Mouse (Mus musculus) retina, embryonic 14.5 days (tissue): ENCODE measurements around the gene Ncoa5.

ENCODE experiments used
- DNase-seq: peaks from one replicate; pipeline ENCODE4 v3.0.0-alpha.2; 2015; ENCODE audit warnings: low spot score

Ncoa5 gene

DNA sequence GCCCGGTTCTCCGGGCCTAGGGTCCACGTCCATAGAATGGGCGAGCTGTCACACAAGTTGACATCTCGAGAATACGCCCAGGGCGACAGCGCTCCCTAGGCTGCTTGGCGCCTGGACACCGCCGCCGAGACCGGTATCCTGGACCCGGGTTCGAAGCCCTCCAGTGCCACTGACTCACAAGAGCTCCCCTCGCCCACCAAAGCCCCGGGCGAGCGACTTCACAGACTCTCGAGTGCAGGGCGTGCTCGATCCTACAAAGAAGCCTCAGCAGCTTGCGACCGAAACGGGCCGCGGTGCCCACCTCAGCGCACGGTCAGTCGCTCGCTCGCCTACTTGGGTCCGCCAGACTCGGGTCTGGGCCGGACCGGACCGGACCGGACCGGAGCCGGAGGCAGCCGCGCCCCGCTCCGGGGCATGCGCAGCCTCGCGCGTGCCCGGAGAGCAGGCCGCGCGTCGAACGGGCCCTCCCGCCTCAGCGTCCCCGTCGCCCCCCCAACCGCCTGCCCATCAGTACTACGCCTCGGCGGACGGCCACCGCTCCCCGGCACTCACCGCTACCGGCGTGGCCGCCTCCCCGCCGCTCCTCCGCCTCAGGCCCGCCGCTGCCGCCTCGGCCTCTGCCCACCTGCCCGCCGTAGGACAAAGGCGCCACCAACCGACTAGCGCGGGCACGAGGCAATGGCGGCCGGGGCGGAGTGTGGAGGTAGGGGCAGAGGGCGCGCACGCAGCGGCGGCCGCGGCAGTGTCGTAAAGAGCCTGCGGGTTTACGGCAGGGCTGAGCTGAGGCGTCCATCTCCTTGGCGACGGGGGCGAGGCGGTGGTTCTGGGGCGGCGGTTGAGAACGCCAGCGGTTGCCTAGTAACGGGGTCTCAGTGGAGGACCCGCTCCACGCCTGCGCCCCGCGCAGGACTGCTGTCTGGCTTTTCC is at the start of gene Ncoa5:
Ncoa5 (minus strand) TSS at position 737 of the 927 bp plus-strand sequence.
- peak; percentile 99 for DNase-seq

DNA sequence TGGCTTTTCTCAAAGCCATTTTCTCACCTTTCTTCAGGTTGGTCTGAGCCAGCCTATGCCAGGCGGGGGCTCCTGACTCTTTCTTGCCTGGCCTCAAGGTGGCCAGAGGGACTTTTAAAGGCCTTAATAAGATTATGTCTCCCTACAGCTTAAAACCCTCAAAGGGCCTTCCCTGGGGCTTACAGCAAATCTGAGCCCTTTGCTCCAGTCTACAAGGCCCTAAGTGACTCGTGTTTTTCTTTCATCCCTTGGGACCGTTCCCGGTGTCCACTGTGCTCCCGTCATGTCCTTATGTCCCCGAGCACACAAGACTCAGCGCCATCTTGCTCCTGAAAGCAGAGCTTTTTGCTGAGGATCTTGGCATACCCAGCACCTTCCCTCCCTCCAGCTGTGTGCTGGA is 46.6 kb upstream of the Ncoa5 start:
- no peak for DNase-seq

DNA sequence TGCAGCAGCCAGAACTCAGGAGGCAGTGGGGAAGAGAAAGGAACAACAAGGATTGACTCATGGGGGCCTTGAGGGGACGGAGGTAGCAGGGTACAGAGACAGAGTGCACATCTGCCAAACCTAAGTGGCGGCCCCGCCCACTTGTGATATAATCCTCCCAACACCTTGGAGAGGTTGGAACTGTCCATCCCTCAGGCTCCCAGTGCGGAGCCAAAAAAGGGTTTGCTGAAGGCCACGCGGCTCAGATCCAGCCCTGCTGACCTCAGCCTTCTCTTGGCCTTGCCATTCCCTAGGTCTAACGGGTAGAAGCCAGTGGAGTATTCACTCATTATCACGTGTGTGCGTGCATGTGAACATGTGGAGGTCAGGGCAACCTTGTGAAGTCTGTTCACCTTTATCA is 46.0 kb upstream of the Ncoa5 start:
- DNase-seq, result no peak

DNA sequence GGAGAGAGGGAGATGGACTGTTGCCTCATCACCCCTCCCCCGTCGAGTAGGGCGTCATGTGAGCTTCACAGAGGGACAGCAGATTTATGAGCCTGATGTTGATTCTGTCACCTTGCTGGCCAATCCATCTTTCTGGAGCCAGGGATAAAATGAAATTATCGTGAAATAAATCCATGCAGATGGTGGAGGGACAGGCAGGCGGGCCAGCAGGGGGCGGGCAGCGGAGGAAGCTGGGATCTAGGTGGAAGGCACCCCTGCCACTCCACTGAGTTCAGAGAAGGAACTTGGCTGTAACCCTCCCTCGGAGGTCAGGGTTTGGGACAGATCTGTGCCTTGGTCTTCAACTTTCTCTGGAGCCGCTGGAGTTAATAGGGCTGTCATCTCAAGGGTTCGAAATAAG is 43.9 kb upstream of the Ncoa5 start:
- peak; percentile 68 for DNase-seq

DNA sequence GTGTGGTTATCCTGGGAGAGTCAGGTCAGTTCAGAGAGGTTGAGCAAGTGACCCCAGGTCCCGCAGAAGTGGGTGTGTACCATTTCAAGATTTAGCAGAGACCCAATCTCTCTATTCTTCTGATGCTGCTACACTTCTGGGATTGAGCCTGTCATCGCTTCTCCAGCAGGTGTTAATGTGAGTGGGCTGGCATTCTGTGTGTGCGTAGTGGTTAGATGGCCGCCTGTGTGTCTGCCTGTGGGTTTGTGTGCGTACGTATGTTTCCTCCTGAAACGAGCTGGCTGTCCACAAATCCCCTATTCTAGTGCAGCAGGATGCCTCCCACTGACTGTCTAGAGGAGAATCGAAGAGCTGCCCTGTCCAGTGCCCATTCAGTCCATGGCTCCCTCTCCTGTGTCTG is 43.4 kb upstream of the Ncoa5 start:
- DNase-seq, result no peak

DNA sequence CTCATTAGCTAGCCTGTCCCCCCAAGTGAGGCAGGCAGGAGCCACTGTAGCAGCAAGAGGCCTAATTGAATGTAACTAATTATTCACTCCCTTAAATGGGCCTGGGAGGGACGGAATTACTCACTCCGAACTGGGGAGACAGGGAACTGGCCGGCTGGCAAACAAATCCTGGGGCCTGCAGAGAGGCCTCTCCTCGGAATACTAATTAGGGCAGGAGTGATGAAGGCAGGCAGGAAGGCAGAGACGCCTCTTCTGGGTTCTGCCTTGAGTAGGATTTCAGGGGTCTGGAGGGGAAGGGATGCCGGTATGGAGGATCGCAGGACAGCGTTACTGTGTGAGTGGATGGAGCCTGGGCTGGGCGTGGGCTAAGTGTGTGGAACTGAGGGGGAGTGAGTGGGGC is 42.4 kb upstream of the Ncoa5 start:
- DNase-seq, result peak; percentile 62

DNA sequence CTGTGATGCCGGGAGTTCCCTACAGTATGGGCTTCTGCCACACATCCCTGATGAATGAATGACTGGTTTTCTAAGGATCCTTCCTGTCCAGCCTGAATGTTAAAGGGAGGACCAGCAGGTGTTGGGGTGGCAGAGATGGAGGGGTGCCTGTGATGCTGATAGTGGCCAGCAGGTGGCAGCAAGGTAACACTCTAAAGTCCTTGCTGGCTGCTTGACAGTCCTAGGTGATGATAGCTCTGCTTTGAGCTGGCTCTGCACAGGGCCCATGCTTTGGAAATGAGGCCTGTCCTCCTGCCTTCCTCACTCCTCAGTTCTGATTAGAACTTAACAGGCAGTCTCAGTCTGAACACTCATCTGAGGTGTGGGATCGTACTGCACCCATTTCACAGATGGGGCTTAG is 40.3 kb upstream of the Ncoa5 start:
- peak; percentile 96 for DNase-seq

DNA sequence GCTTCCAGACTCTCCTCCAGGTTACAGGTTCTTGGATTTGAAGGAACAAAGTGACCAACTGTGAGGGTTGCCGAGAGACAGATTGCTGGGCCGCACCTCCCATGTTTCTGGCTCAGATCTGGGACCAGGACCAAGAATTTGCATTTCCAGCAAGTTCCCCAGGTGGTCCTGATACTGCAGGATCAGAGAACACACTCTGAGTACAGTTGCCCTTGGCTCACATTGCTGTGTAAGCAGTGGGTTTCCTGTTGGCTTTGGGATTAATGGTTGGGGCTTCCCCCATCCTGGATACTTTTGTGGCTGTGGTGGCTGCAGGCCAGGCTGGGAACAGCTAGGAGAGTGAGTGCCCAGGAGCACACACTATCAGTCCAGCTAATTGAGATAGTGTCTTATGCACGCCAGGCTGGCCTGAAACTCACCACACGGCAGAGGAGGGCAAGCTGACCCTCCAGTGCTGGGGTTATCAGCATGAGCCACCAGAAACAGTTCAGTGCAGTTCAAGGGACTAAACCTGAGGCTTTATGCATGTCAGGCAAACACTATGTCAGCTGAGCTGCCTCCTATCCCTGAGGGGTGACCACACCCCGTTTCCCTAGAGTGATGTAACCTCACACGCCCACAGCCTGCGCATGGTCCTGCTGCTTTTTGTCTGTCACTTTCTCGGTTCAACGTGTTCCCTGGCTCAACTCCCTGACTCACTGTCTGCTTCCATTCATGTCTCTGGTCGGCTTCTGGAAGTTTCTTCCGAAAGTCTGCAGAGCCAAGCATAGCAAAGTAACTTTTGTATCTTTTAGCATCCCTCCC is 39.6 kb upstream of the Ncoa5 start:
- no peak for DNase-seq

DNA sequence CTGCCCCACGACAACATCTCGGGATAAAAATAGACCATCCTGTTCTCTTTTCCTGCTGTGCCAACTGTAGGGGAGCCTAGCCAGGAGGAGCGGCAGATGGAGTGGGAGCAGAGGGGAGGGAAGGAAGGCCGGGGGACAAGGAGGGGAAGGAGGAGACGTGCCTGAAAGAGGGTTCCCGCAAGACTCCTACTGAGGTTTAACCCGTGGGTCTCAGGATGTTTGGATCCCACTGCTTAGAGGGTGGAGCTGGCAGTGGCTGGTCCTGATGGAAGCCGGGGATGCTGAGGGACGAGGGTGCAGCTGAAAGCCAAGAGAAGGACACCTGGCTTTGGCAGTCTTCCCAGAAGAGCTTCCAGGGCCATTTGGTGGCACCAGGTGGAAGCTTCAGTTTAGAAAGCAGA is 38.7 kb upstream of the Ncoa5 start:
- no peak for DNase-seq

DNA sequence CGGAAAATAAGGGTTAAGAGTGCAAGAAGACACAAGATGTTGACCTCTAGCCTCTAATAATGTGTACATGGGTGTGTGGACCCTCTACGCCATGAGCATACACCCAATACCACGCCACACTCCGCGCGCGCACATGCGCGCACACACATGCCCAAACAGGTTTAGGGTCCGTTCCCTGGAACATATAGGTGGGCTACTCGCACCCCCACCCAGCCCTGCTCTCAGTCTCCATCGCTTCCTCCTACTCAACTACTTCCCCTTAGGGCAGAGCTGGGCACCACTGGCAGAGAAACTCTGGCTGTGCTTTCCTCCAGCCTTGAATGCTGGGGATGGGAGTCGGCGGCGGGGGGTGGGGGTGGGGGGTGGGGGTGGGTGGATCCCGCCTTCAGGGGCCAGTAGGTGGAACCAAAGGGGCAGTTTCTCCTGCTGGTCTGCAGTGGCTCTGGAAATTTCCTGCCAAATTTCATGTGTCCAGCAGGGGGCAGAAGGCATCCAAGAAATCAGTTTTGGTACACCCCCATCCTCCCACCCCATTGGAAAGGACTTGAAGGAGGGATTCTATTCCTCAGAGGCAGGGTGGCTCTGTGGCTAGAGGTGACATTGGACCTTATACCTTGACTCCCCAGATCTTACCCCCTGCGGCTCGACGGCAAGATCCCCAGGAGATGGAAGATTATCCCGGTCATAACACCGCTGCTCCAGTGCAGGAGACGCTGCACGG is 35.6 kb upstream of the Ncoa5 start:
- DNase-seq, result peak; percentile 91

DNA sequence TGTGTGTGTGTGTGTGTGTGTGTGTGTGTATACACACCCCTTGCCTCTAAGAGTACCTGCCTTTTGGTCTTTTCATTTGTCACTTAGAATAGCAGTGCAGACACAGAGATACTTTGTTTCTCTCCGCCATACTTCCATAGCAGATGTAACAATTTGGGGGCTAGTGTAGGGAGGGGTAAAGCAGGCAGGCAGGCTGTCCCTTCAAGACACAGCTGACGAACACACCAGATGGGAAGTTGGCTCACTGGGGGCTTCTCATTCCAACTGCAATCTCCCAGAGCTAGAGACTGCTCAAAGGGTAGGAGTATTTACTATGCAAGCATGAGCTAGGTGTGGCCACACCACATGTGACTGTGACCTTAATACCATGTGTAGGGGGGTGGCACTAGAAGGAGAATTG is 34.1 kb upstream of the Ncoa5 start:
- no peak for DNase-seq

DNA sequence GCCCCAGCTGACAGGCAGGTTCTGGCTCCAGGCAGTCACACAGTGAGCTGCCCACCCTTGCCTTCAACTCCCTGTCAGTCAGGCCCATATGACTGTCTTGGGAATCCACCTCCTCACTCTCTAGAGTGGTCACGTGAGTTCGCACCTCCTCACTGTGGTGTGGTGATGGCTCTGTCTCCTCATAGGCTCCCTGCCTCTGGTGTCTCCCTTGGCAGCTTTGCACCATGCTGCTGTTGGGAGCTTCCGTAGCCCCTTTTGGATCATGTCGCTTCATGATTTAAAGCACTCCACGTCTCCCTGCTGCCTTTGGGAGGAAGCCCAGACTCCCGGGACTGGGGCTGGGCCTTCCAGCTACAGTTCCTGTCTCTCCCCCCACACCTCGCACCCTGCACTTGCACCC is 29.8 kb upstream of the Ncoa5 start:
- no peak for DNase-seq

DNA sequence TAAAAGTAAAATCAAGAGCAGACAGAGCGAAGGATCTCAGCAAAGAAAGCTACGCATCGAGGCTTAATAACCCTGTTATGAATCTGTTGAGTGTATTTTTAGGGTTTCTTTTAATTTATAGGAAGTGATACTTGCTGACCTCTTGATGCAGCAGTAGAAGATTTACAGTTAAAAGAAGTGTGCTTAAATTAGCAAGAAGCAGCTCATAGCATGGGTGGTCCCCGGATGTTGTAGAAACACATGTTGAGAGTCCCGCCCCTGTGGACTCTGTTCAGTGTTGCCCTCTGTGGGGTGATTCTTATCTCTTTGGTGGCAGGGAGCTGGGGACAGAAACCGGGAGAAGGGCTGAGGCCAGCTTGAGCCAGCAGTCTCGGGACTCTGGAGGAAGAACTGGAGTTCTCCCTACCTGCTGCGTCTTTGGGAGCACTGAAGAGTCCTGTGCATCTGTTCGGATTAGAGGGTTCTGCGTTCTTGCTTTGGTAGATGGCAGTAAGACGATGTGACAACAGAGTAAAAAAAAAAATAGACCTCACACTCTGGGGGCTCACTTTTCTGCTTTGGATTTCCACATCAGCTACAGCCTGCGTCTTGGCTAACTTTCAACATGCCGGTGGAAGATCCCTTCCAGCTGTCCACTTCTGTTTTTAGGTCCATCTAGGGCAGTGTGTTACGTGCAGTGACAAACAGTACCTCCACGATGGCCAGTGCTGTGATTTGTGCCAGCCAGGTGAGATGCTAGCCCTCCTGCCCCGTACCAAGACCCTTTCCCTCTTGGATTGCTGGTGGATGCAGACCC is 27.2 kb upstream of the Ncoa5 start:
- no peak for DNase-seq

DNA sequence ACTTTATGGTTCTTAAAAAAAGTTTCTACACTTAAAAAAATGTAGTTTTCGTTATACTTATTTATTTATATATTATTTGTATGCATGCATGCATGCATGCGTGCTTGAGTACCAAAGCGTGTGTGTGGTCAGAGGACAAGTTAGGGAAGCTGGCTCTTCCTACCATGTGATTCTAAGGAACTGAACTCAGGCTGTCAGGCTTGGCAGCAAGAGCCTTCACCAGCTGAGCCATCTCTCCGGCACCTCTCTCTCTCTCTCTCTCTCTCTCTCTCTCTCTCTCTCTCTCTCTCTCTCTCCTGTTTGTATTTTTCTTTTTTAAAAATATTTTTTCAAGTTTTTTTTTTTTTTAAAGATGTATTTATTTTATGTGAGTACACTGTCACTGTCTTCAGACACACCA is 25.3 kb upstream of the Ncoa5 start:
- DNase-seq, result no peak

DNA sequence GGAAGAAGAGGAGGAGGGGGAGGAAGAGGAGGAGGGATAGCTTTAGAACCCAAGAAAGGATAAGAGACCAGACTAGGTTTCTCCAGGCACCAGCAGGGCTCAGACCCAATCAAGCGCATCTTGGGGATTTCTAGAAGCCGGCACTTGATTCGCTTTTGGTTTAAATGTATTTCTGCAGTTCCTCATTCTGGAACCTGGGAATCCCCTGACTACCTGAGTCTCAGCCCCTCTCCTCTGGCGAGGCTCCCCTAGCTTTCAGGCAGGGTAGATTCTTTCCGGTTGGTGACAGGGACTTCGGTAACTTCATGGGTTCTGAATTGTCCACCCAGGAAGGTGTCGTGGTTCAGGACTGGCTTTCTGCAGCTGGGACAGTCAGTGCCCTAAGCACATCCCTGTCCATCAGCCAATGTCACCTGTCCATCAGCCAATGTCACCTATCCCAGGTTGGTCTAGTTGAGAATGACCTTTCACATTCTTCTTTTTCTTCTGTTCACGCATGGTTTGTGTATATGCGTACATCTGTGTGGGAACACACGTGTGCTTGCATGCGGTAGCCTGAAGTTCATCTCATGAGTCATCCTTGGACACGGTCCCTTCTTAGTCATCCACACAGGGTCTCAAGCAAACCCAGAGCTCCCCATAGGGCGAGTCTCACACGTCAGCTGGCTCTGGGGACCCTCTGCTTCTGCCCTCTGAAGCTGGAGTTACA is 21.9 kb upstream of the Ncoa5 start:
- DNase-seq, result no peak

DNA sequence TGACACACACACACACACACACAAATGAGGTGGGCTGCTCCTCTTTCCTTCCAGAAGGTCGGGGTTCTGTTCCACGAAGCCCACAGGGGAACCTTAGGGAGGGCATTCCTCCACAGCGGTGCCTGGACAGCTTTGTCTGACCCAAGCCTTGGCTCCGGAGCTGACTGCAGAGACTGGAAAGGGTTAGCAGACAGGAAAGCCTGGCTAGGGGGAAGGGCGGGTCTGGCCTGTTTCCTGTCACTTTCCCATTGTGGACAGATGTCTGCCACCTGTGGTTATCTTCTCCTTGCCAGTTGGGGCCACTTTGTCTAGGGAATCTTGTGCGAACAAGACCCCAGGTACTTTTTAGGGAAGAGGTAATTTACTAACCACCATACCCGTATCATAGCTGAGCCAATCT is 21.2 kb upstream of the Ncoa5 start:
- no peak for DNase-seq

DNA sequence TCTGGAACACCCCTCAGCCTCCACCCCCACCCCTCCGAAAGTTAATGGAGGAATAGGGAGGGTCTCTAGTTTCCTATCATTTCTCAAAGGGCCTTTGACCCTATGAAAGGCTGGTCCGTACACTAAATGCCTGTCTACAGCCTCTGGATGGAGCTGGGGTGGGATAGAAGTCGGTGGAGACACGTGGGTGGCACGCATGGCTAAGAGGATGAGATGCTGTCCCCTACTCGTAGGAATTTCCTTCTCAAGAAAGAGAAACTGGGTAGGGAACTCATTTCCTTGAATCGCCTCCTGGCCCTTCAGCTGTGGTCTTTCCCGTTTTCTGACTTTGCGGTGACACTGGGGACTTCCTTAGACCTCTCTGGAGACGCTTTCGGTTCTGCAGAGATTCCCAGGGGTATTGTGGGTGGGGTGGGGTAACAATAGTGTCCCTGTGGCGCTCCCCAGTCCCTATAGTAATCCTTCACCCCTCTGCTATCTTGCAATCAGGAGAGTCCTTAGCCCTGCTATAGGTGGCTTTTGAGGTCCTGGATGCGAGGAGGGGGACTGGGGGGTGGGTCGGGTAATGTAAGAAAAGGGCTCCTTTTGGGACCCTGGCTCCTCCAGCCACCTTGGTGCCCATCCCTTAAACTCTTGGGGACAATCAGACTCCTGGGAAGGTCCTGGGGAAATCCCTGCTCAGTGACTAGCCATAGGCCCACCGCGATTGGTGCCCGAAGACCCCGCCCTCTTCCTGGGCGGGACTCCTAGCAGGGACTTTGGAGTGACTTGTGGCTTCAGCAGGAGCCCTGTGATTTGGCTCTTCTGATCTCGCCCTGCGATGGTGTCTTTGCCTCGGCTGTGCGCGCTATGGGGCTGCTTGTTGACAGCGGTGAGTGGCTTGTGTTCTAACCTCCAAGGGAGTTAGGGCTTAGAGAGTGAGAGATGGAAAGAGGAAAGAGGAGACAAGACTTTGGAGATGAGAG is 20.5 kb upstream of the Ncoa5 start, which contains the start of gene Cd40:
Cd40 (plus strand) TSS at position 740 of the 965 bp plus-strand sequence.
- DNase-seq, result peak; percentile 78

DNA sequence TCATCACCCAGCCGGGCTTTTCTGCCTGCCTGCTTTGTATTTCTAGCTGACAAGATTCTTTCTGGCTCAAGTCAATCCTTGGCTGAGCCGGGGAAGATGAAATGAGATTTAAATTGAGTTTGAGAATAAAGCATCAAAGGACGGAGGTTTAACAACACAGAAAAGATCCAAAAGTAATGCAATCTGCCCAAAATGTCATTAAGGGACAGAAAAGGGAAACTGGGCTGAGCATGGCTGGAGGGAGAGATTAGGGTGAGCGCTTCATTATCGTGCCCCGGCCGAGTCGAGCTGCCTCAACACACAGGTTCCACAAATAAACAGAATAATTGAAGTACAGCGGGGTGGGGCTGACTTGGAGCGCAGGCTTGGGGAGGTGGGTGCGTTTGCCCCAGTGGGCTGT is 16.9 kb upstream of the Ncoa5 start:
- no peak for DNase-seq

DNA sequence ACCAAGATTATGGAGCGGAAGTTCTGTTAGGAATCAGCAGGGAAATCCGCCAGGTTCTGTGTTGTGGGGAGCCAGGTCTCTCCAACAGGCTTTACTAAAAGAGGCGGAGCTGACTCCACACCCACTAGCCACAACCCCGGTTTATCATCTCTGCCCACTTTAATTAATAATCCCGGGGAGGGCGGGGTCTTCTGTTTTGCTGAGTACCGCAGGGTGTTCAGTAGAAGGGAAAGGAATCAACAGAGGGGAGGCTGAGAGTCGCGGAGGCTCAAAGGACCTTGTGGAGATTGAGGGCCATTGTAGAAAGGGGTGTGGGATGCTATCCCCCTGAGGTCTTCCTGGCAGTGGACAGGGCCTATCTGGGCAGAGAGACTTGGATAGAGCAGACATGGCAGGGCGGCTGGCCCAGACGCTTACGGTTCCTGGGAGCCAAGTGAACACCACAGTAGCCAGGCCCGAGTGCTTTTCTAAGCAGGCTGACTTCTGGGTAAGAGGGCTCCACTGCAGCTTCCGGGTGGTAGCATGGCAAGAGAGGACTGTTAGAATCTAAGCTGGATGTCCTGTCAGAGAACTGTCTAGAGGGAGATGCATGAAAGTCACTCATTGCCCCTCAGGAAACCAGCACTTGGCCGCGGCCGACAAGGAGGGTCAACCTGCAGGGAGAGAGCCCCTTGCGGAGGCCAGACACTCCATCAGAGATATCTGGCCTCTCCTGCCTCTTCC is 16.3 kb upstream of the Ncoa5 start:
- no peak for DNase-seq
